Comparison of ENCODE assay signal across 9 mouse cellular contexts in the genomic region with DNA sequence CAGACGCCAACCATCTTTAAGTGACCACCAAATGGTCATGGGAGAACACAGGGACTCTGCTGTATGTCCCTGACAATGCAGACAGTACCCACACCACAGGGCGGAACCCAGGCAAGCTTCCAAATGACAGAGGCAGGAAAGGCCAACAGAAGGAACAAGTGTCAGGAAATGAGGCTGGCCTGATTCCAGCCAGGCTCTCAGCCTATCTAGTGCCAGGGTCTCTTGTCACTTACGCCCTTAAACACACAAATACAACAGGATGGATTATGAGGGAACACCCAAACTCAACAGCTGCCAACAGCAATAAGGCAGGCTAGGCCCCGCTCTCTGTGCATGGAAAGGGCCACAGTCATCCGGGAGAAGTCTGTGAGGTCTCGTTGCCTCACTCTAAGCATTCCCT. TPM values are rescaled to one million over a fixed set of nuclear protein-coding genes. Genes with fewer than 3 reads are reported as not detected.
DNase-seq lines count a peak whose midpoint lies in the region; ATAC-seq lines count a peak whose summit lies in the region.
"Had no signal": no experiment of that assay in that cellular context is flagged by ENCODE, and none has a peak within 500 bp of the region (broad histone marks: within the 10 kb centered on the region; RNA-seq: fewer than 3 reads in every experiment).

No protein-coding gene starts in this region.

- no peak overlapping the region for H3K9ac ChIP-seq in hindbrain, embryonic 13.5 days
- H3K9ac ChIP-seq in lung, embryonic 15.5 days: no peak overlapping the region

- no peak overlapping the region for H3K4me2 ChIP-seq in hindbrain, embryonic 13.5 days
- no peak overlapping the region for H3K4me2 ChIP-seq in lung, embryonic 15.5 days

- no peaks in the 10 kb centered on the region for H3K9me3 ChIP-seq in embryonic facial prominence, embryonic 10.5 days
- no peaks in the 10 kb centered on the region for H3K9me3 ChIP-seq in hindbrain, embryonic 13.5 days
- no peaks in the 10 kb centered on the region for H3K9me3 ChIP-seq in lung, embryonic 15.5 days

- DNase-seq in cerebellum, adult 11 months: peak; percentile 67
- peak; percentile 61 for DNase-seq in MEL-GATA-1-ER (ENCODE audit: extremely low read depth, low read depth)
- DNase-seq in embryonic facial prominence, embryonic 10.5 days (ENCODE audit: low spot score): no peak
- DNase-seq in spleen, postnatal 14 days (ENCODE audit: low spot score in 2 of 2): no peak
- DNase-seq in left cerebral cortex, postnatal 14 days (ENCODE audit: low spot score in 2 of 2): no peak

- peaks cover 64% of the 10 kb centered on the region for H3K4me1 ChIP-seq in embryonic facial prominence, embryonic 10.5 days
- peaks cover 57% of the 10 kb centered on the region for H3K4me1 ChIP-seq in hindbrain, embryonic 13.5 days (replicated peaks)
- H3K4me1 ChIP-seq in lung, embryonic 15.5 days: peaks cover 72% of the 10 kb centered on the region

- H3K27me3 ChIP-seq in embryonic facial prominence, embryonic 10.5 days (replicated peaks; ENCODE audit: low read depth, poor library complexity, severe bottlenecking): no peaks in the 10 kb centered on the region
- H3K27me3 ChIP-seq in hindbrain, embryonic 13.5 days: no peaks in the 10 kb centered on the region
- H3K27me3 ChIP-seq in lung, embryonic 15.5 days: no peaks in the 10 kb centered on the region

- WGBS in embryonic facial prominence, embryonic 10.5 days: 84% methylated on average over 6 of the region's 6 CpGs
- 74% methylated on average over 6 of the region's 6 CpGs for WGBS in hindbrain, embryonic 13.5 days
- 30% methylated on average over 6 of the region's 6 CpGs for WGBS in lung, embryonic 15.5 days

- H3K36me3 ChIP-seq in embryonic facial prominence, embryonic 10.5 days (replicated peaks): peaks cover 23% of the 10 kb centered on the region
- peaks cover 2% of the 10 kb centered on the region for H3K36me3 ChIP-seq in hindbrain, embryonic 13.5 days
- H3K36me3 ChIP-seq in lung, embryonic 15.5 days: peaks cover 5% of the 10 kb centered on the region; the same call in 1 of the 2 replicates

- ATAC-seq in cerebellum, adult (ENCODE audit: insufficient number of reproducible peaks, low FRiP score, low TSS enrichment): no peak
- ATAC-seq in hindbrain, embryonic 13.5 days (ENCODE audit: low FRiP score): no peak
- peak; percentile 68 for ATAC-seq in lung, embryonic 15.5 days (ENCODE audit: borderline replicate concordance, extremely low read depth, low FRiP score, low TSS enrichment)

- peak overlapping the region; percentile 45; the same call in 1 of the 2 replicates for H3K27ac ChIP-seq in embryonic facial prominence, embryonic 10.5 days (replicated peaks)
- H3K27ac ChIP-seq in hindbrain, embryonic 13.5 days: peak overlapping the region; percentile 30
- H3K27ac ChIP-seq in lung, embryonic 15.5 days: peak overlapping the region; percentile 69

- H3K4me3 ChIP-seq in embryonic facial prominence, embryonic 10.5 days: no peak overlapping the region
- H3K4me3 ChIP-seq in hindbrain, embryonic 13.5 days: no peak overlapping the region
- no peak overlapping the region for H3K4me3 ChIP-seq in lung, embryonic 15.5 days
- H3K4me3 ChIP-seq: erythroblast, embryonic 14.5 days had no signal

- intact Hi-C loops in left cerebral cortex, postnatal 14 days (cut with DNase I): loop anchor here (5.0 kb wide), 1 partner anchor 58 kb away; a partner anchor contains a TSS

RNA-seq across cellular contexts. Expression of a gene that starts 57.8 kb away (rescaled TPM):
- polyA plus RNA-seq in embryonic facial prominence, embryonic 10.5 days (2016; fragmentation: Nextera tagmentation; extraction: Ambion mirVana): 8.5 and 10.7 TPM in 2 replicates
- polyA plus RNA-seq in hindbrain, embryonic 13.5 days (2015; fragmentation: Nextera tagmentation; extraction: Ambion mirVana): 10.3 and 10.4 TPM in 2 replicates
- polyA plus RNA-seq in lung, embryonic 15.5 days (2015; fragmentation: Nextera tagmentation; extraction: Ambion mirVana): 16.1 and 16.9 TPM in 2 replicates
- 100 to 1,000 TPM; 110 to 111 TPM for total RNA-seq in left cerebral cortex, postnatal 14 days (2021)

Comparison
In these comparisons a context has a peak if more than half of its experiments do, and no peak if none do; other contexts are left out.
1. DNase-seq: peak in cerebellum, adult 11 months (single experiment) and MEL-GATA-1-ER (single experiment); none in embryonic facial prominence, embryonic 10.5 days (single experiment), spleen, postnatal 14 days (0 of 2) and left cerebral cortex, postnatal 14 days (0 of 2).
2. Peak in every context shown above with its lines, with median percentiles within 50 percentile points of each other: H3K27ac ChIP-seq.